Mouse (Mus musculus): ENCODE data around the gene Dazl. TPM values are rescaled to one million over a fixed set of nuclear protein-coding genes. Genes with fewer than 3 reads are reported as not detected.

The Dazl gene
- 2.1 TPM for polyA plus RNA-seq (2014; fragmentation: Illumina TruSeq; extraction: RNeasy Lipid Tissue Mini Kit (QIAGEN cat#74804); ENCODE audit: low read depth, low replicate concordance)

GRCm38 (mm10) chr17:50293241-50293731 is at the start of gene Dazl:
Gene Dazl (minus strand): TSS chr17:50293636.

Other genes starting within 250 kb of the Dazl start
- gene Rftn1, start 103.0 kb downstream of the Dazl start, polyA plus RNA-seq (2014; fragmentation: Illumina TruSeq; extraction: RNeasy Lipid Tissue Mini Kit (QIAGEN cat#74804); ENCODE audit: low read depth, low replicate concordance), result 2.2 TPM
- gene Plcl2, start 215.8 kb upstream of the Dazl start, polyA plus RNA-seq (2014; fragmentation: Illumina TruSeq; extraction: RNeasy Lipid Tissue Mini Kit (QIAGEN cat#74804); ENCODE audit: low read depth, low replicate concordance), result 64.6 TPM

All from sigmoid colon, adult 10 weeks (tissue).